8 mouse cellular contexts compared by ENCODE assay signal in the genomic region with DNA sequence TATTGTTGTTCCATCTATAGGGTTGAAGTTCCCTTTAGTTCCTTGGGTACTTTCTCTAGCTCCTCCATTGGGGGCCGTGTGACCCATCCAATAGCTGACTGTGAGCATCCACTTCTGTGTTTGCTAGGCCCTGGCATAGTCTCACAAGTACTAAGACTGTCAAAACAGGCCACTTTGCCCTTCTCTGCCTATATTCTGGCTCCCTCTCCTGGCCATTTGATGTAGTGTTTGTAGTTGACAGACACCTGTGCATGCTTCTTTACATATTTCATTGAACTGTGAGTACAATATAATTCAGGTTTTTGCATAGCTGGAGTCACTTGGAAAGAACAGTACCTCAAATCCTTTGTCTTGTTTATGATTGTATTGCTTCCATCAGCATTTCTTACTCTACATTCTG.
DNase-seq lines count a peak whose midpoint lies in the region; ATAC-seq and TF ChIP-seq lines count a peak whose summit lies in the region.
"Not testable (repeated sequence)": the region's sequence is repeated elsewhere in the genome, so short reads cannot be mapped to it uniquely, and the experiment has no call there.

No protein-coding gene starts in this region.

- dilution Hi-C loops in CH12.LX (cut with MboI; ENCODE audit: extremely low pct_ligation_motif_present, extremely low pct_unique_long_range_greater_than_20kb, low sequenced_read_pairs), result not testable (repeated sequence)

- H3K9me3 ChIP-seq in CH12.LX (replicated peaks; ENCODE audit: low read length); forebrain, postnatal 0 days (ENCODE audit: low read length); lung, postnatal 0 days (ENCODE audit: low read length): not testable (repeated sequence)

- not testable (repeated sequence) for H3K4me2 ChIP-seq in CH12.LX (ENCODE audit: insufficient read depth, low read depth, poor library complexity, severe bottlenecking); forebrain, postnatal 0 days (ENCODE audit: low read depth); lung, postnatal 0 days (replicated peaks; ENCODE audit: low read depth, low read length)

- not testable (repeated sequence) for TF ChIP-seq POLR2A in CH12.LX (IDR thresholded peaks at IDR 0.05; ENCODE audit: low read depth, low read length)

- not testable (repeated sequence) for ATAC-seq in forebrain, postnatal 0 days; lung, postnatal 0 days

- H3K4me1 ChIP-seq in CH12.LX (ENCODE audit: control insufficient read depth in 1 of 2, insufficient read depth in 2 of 2); forebrain, postnatal 0 days (ENCODE audit: insufficient read depth); lung, postnatal 0 days (ENCODE audit: insufficient read depth, low read depth, low read length): not testable (repeated sequence)

- H3K9ac ChIP-seq in CH12.LX (ENCODE audit: insufficient read depth, low read depth); forebrain, postnatal 0 days; lung, postnatal 0 days (replicated peaks; ENCODE audit: low read depth): not testable (repeated sequence)

- peak; percentile 78 for TF ChIP-seq RAD21 in CH12.LX (IDR thresholded peaks at IDR 0.05; ENCODE audit: low read depth, low read length)

- DNase-seq in CH12.LX (ENCODE audit: extremely low read depth) (peak; percentile 72), R1 (ENCODE audit: low read depth, low spot score) (peak; percentile 51)
- DNase-seq in c-Kit-positive CD71-positive TER-119-positive erythroid progenitor cells, embryonic 14.5 days (ENCODE audit: low spot score), result peak; percentile 1
- DNase-seq in forebrain, postnatal 0 days; lung, postnatal 0 days (ENCODE audit: low spot score): not testable (repeated sequence)
- DNase-seq in kidney, postnatal 10 days, result peak; percentile 5
- DNase-seq in retina, embryonic 14.5 days (ENCODE audit: low spot score), result peak; percentile 43
- DNase-seq in testis, postnatal 10 days (ENCODE audit: low spot score), result peak; percentile 35

- in situ Hi-C loops in CH12.LX (cut with MboI; ENCODE audit: low pct_ligation_motif_present, low pct_unique_long_range_greater_than_20kb, low sequenced_read_pairs), result not testable (repeated sequence)

- H3K27me3 ChIP-seq in CH12.LX (replicated peaks); forebrain, postnatal 0 days (ENCODE audit: insufficient read depth, low read length); lung, postnatal 0 days (replicated peaks; ENCODE audit: insufficient read depth, low read length): not testable (repeated sequence)

- H3K79me2 ChIP-seq in CH12.LX (replicated peaks; ENCODE audit: control insufficient read depth, extremely low read depth, insufficient read depth, poor library complexity, severe bottlenecking), result not testable (repeated sequence)

- not testable (repeated sequence) for H3K36me3 ChIP-seq in CH12.LX (replicated peaks in 1 of 2; ENCODE audit: control insufficient read depth in 1 of 2, insufficient read depth in 1 of 2, low read length in 1 of 2); forebrain, postnatal 0 days (ENCODE audit: insufficient read depth); lung, postnatal 0 days (ENCODE audit: insufficient read depth, low read length)

- not testable (repeated sequence) for H3K27ac ChIP-seq in CH12.LX (ENCODE audit: insufficient read depth, low read depth); forebrain, postnatal 0 days (ENCODE audit: low read depth, low read length); lung, postnatal 0 days (ENCODE audit: low read length)

- TF ChIP-seq EP300 in CH12.LX (IDR thresholded peaks at IDR 0.05; ENCODE audit: low read length); lung, postnatal 0 days (IDR thresholded peaks at IDR 0.05): not testable (repeated sequence)

- WGBS in forebrain, postnatal 0 days, result 45% methylated on average over 1 of the region's 1 CpGs
- 38% methylated on average over 1 of the region's 1 CpGs for WGBS in lung, postnatal 0 days

- H3K4me3 ChIP-seq in CH12.LX (replicated peaks in 1 of 3; ENCODE audit: low read depth in 2 of 3, low read length in 2 of 3, poor library complexity in 1 of 3); forebrain, postnatal 0 days (ENCODE audit: low read depth, low read length); lung, postnatal 0 days (ENCODE audit: low read depth, low read length): not testable (repeated sequence)

- peak; percentile 46 to 74 for TF ChIP-seq CTCF in CH12.LX (conservative IDR thresholded peaks at IDR 0.05 in 1 of 2, IDR thresholded peaks at IDR 0.05 in 1 of 2; ENCODE audit: low read depth in 2 of 2, low read length in 2 of 2)
- TF ChIP-seq CTCF in forebrain, postnatal 0 days (IDR thresholded peaks at IDR 0.05; ENCODE audit: low read depth), result peak; percentile 27
- peak; percentile 20; the same call in 1 of the 2 replicates for TF ChIP-seq CTCF in lung, postnatal 0 days (IDR thresholded peaks at IDR 0.05)

TF ChIP-seq in CH12.LX, 34 proteins besides CTCF, POLR2A, EP300 and RAD21:
- peak; percentile 73 for TF ChIP-seq SMC3 (IDR thresholded peaks at IDR 0.05; ENCODE audit: low read depth, low read length)
